Mouse (Mus musculus) hindbrain, postnatal 0 days (tissue): ENCODE measurements around the gene Eif3g. TPM values are rescaled to one million over a fixed set of nuclear protein-coding genes. Genes with fewer than 3 reads are reported as not detected.

ENCODE experiments used
- ATAC-seq: fragments of 200-750 bp; cut with Nextera tagmentation; 2 replicates; pipeline ENCODE4 v1.8.0; 2017; ENCODE audit warnings: mild to moderate bottlenecking, moderate TSS enrichment, moderate library complexity
- DNase-seq: peaks from one replicate; pipeline ENCODE4 v3.0.0-alpha.2; 2015; ENCODE audit warnings: low spot score
- H3K27ac ChIP-seq: fragments of 300-500 bp; sonication (generic); 2 replicates; pipeline ENCODE4 v1.5.1; 2014; ENCODE audit warnings: mild to moderate bottlenecking
- H3K27me3 ChIP-seq: fragments of 300-500 bp; sonication (generic); 2 replicates; pipeline ENCODE4 v1.6.1; 2014; ENCODE audit warnings: low read length, mixed read lengths; ENCODE audit not compliant: insufficient read depth
- H3K36me3 ChIP-seq: fragments of 300-500 bp; sonication (generic); 2 replicates; pipeline ENCODE4 v1.6.1; 2014; ENCODE audit warnings: low read length, mixed read lengths; ENCODE audit not compliant: insufficient read depth
- H3K4me1 ChIP-seq: fragments of 300-500 bp; sonication (generic); 2 replicates; pipeline ENCODE4 v1.6.1; 2014; ENCODE audit warnings: antibody characterized with exemption, low read length, mixed read lengths; ENCODE audit not compliant: insufficient read depth
- H3K4me2 ChIP-seq: fragments of 300-500 bp; sonication (generic); 2 replicates; pipeline ENCODE4 v1.6.1; 2014; ENCODE audit warnings: low read depth, mild to moderate bottlenecking, low read length, moderate library complexity, mixed read lengths
- H3K4me3 ChIP-seq: fragments of 300-500 bp; sonication (generic); 2 replicates; pipeline ENCODE4 v1.5.1; 2014; ENCODE audit warnings: low read length
- H3K9ac ChIP-seq: fragments of 300-500 bp; sonication (generic); replicated peaks from 2 replicates; pipeline ENCODE4 v1.6.1; 2014; ENCODE audit warnings: mild to moderate bottlenecking, low read length, moderate library complexity, mixed read lengths
- H3K9me3 ChIP-seq: fragments of 300-500 bp; sonication (generic); 2 replicates; pipeline ENCODE4 v1.6.1; 2016; ENCODE audit warnings: low read length, mixed read lengths
- CTCF ChIP-seq: IDR thresholded peaks from 2 replicates; pipeline ENCODE4 v1.5.1; 2016; ENCODE audit warnings: antibody characterized with exemption, control low read depth, low read depth
- WGBS: fragments of 180-500 bp; shearing (Covaris S2); extraction: QIAGEN DNeasy Blood & Tissue Kit; methylation state at CpG from one replicate; pipeline ENCODE4 v1.1.7; 2014; 5-methylcytosine and 5-hydroxymethylcytosine counted together
- polyA plus RNA-seq: library from polyadenylated mRNA; unstranded; fragments of >200 nt; fragmentation: Nextera tagmentation; extraction: Ambion mirVana; gene quantifications from 2 replicates; pipeline ENCODE4 v1.2.1, GENCODE M21; 2015
- total RNA-seq: library from RNA; depleted of rRNA; stranded (reverse); fragments of >200 nt; gene quantifications from 2 replicates; pipeline ENCODE4 v1.2.3, GENCODE M21; 2014

Gene Eif3g
- total and polyA plus RNA-seq, 2 experiments from 2014 or later = 76.1 to 225 TPM

DNA sequence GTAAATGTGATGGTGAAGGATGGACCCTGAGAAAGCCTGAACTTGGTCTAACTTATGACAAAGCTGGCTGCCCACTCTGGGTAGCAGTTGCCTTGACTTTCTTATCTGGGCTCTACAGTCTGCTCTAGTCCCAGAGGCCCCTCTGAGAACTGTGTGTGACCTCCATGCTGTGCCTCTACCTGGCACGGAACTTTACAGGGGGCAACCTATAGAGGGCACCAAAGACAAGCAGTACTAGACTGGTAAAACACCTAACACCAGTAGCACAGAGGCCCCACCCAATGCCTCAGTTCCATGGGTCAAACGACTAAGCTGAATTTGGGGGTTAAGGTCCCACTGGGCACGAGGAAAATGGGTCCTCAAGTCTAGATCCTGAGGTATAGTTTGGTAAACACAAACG lies 17.7 kb upstream of the Eif3g start:
- Histone ChIP-seq H3K36me3 (peaks cover 91% of the 10 kb centered on the region), H3K9ac (no peak overlapping the region), H3K9me3 (no peaks in the 10 kb centered on the region), H3K4me2 (no peak overlapping the region), H3K4me3 (no peak overlapping the region), H3K27ac (no peak overlapping the region), H3K27me3 (no peaks in the 10 kb centered on the region), H3K4me1 (no peaks in the 10 kb centered on the region)
- WGBS = 82% methylated on average over 4 of the region's 4 CpGs
- TF ChIP-seq CTCF = peak; percentile 33; the same call in 1 of the 2 replicates
- no peak for ATAC-seq
- DNase-seq = no peak

GRCm38 (mm10) chr9:20909948-20910347 lies 11.5 kb upstream of the Eif3g start:
- Histone ChIP-seq H3K4me3 (no peak overlapping the region), H3K27ac (no peak overlapping the region), H3K9me3 (no peaks in the 10 kb centered on the region), H3K27me3 (no peaks in the 10 kb centered on the region), H3K4me1 (no peaks in the 10 kb centered on the region), H3K9ac (no peak overlapping the region), H3K4me2 (no peak overlapping the region), H3K36me3 (peaks cover 89% of the 10 kb centered on the region)
- TF ChIP-seq CTCF = no peak
- no peak for ATAC-seq
- WGBS = 85% methylated on average over 9 of the region's 9 CpGs
- DNase-seq = no peak

DNA sequence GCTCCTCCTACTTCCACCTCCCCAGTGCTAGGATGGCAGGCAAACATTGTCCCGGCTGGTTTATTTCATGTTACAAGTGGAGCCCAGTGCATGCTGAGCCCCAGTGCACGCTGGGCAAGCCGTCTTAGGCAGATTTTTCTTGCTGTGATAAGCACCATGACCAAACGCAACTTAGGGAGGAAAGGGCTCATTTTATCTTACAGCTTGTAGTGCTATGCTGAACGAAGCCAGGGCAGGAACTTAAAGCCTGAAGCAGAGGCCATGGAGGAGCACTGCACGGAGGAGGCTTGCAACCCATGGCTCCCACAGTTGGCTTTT lies 3.7 kb upstream of the Eif3g start:
- peaks cover 6% of the 10 kb centered on the region; the same call in 1 of the 2 replicates for H3K4me1 ChIP-seq
- H3K27ac ChIP-seq = no peak overlapping the region
- no peak for TF ChIP-seq CTCF
- no peak overlapping the region for H3K4me2 ChIP-seq
- WGBS = 34% methylated on average over 6 of the region's 6 CpGs
- ATAC-seq (no peak), DNase-seq (no peak)
- peaks cover 16% of the 10 kb centered on the region for H3K36me3 ChIP-seq
- H3K9me3 ChIP-seq = no peaks in the 10 kb centered on the region
- no peaks in the 10 kb centered on the region for H3K27me3 ChIP-seq
- H3K9ac ChIP-seq = no peak overlapping the region
- no peak overlapping the region for H3K4me3 ChIP-seq

GRCm38 (mm10) chr9:20901466-20902173 lies 3.2 kb upstream of the Eif3g start:
- H3K4me2 ChIP-seq = no peak overlapping the region
- H3K27me3 ChIP-seq = no peaks in the 10 kb centered on the region
- no peak overlapping the region for H3K9ac ChIP-seq
- peak; percentile 67 for TF ChIP-seq CTCF
- WGBS = 17% methylated on average over 13 of the region's 13 CpGs
- H3K4me1 ChIP-seq = peaks cover 6% of the 10 kb centered on the region; the same call in 1 of the 2 replicates
- no peak overlapping the region for H3K4me3 ChIP-seq
- H3K9me3 ChIP-seq = no peaks in the 10 kb centered on the region
- H3K36me3 ChIP-seq = peaks cover 11% of the 10 kb centered on the region
- H3K27ac ChIP-seq = no peak overlapping the region
- ATAC-seq (no peak), DNase-seq (peak; percentile 52)

DNA sequence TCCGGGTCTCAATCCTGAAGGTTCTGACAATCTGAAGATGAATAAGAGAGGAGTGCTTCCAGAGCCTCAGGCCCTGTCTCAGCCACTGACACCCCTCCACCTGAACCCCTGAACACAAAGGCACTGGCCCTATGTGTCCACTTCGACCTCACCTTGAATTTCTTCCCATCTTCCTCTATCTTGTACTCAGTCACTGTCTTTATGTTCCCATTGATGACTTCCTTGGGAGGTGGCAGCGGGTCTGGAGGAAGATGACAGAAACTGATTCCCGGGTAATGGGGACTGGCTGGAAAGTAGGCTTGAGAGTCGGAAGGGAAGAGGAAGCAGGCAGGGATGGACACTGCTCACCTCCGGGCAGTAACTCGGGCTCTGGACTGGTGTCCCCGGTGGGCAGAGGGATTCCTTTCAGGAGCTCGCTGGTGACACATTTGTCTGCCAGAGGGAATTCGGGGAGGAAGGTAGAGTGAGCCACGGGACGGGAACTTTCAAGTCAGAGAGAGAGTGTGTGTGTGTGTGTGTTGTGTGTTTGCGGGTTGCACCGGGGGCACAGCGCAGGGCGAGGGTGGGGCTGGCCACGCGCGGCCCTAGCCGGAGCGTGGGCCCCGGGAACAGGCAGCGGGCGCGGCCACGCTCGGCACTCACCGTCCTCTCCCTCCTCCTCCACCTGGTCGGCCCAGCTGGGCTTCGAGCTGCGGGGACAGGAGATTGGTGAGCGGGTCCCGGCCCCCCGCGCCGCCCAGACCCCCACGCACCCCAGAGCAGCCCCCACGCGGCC lies 500 bp downstream of the Eif3g start:
- Histone ChIP-seq H3K4me3 (peak overlapping the region; percentile 91), H3K4me1 (peaks cover 6% of the 10 kb centered on the region; the same call in 1 of the 2 replicates), H3K4me2 (peak overlapping the region; percentile 99), H3K27ac (peak overlapping the region; percentile 78; the same call in 1 of the 2 replicates), H3K27me3 (no peaks in the 10 kb centered on the region), H3K9ac (peak overlapping the region; percentile 85), H3K36me3 (peaks cover 31% of the 10 kb centered on the region), H3K9me3 (no peaks in the 10 kb centered on the region)
- DNase-seq (no peak), ATAC-seq (peak; percentile 69)
- TF ChIP-seq CTCF = no peak
- WGBS = 6% methylated on average over 26 of the region's 39 CpGs

GRCm38 (mm10) chr9:20895382-20895781 lies 3.0 kb downstream of the Eif3g start:
- H3K4me1 ChIP-seq = peaks cover 6% of the 10 kb centered on the region; the same call in 1 of the 2 replicates
- ATAC-seq (no peak), DNase-seq (no peak)
- no peaks in the 10 kb centered on the region for H3K9me3 ChIP-seq
- H3K27ac ChIP-seq = no peak overlapping the region
- H3K4me2 ChIP-seq = no peak overlapping the region
- no peak for TF ChIP-seq CTCF
- no peak overlapping the region for H3K9ac ChIP-seq
- no peaks in the 10 kb centered on the region for H3K27me3 ChIP-seq
- 94% methylated on average over 9 of the region's 9 CpGs for WGBS
- peaks cover 51% of the 10 kb centered on the region for H3K36me3 ChIP-seq
- H3K4me3 ChIP-seq = no peak overlapping the region
